Mouse (Mus musculus) gastrocnemius, postnatal 10 days (tissue): ENCODE data around the gene Kars. TPM values are rescaled to one million over a fixed set of nuclear protein-coding genes. Genes with fewer than 3 reads are reported as not detected.

ENCODE experiments used
- DNase-seq: peaks from one replicate; pipeline ENCODE4 v3.0.0; 2021; ENCODE audit warnings: mixed read lengths
- long read RNA-seq, 2 experiments: library from polyadenylated mRNA; stranded (forward); transcript quantifications; one replicate each; pipeline ENCODE4 v2.0.0; 2021
- total RNA-seq, 2 experiments: library from RNA; stranded (reverse); gene quantifications; 2 replicates each; pipeline ENCODE4 v1.2.3; 2021

The Kars gene
- 100 to 1,000 TPM; 114 to 119 TPM for total RNA-seq
- long read RNA-seq, experiment 1, transcript Kars-201 (14 exons, 2,008 nt): major isoform, 81 of 133 reads
- long read RNA-seq, experiment 1, transcript Kars-202 (15 exons, 2,131 nt): minor isoform, 30 of 133 reads
- long read RNA-seq, experiment 1, transcript Kars-203 (16 exons, 2,189 nt): minor isoform, 7 of 133 reads
- long read RNA-seq, experiment 1, partial matches to known transcripts: 14 of 133 reads
- long read RNA-seq, experiment 1, other reads (novel, unspliced or antisense): 1 of 133 reads
- long read RNA-seq, experiment 2, transcript Kars-201 (14 exons, 2,008 nt): major isoform, 81 of 126 reads
- long read RNA-seq, experiment 2, transcript Kars-202 (15 exons, 2,131 nt): minor isoform, 31 of 126 reads
- long read RNA-seq, experiment 2, partial matches to known transcripts: 12 of 126 reads
- long read RNA-seq, experiment 2, other reads (novel, unspliced or antisense): 1 of 126 reads

GRCm38 (mm10) chr8:112010997-112011815 is at the start of gene Kars, which contains the start of gene Terf2ip:
Gene Kars, minus strand, starts transcription at chr8:112011323.
Gene Terf2ip, plus strand, starts transcription at chr8:112011398.
- peak; percentile 93 for DNase-seq

- no peak for DNase-seq
Measured at GRCm38 (mm10) chr8:112054456-112054855, 43.3 kb upstream of the Kars start.

GRCm38 (mm10) chr8:112051537-112051936 is 40.4 kb upstream of the Kars start:
- DNase-seq: no peak

GRCm38 (mm10) chr8:112049984-112050383 is 38.9 kb upstream of the Kars start:
- DNase-seq: no peak

GRCm38 (mm10) chr8:112048293-112048692 is 37.2 kb upstream of the Kars start:
- DNase-seq: no peak

GRCm38 (mm10) chr8:112045896-112046295 is 34.8 kb upstream of the Kars start:
- DNase-seq: peak; percentile 77

GRCm38 (mm10) chr8:112045182-112045581 is 34.1 kb upstream of the Kars start:
- no peak for DNase-seq

GRCm38 (mm10) chr8:112037521-112037920 is 26.4 kb upstream of the Kars start:
- DNase-seq: no peak

GRCm38 (mm10) chr8:112034603-112035002 is 23.5 kb upstream of the Kars start:
- DNase-seq: no peak

GRCm38 (mm10) chr8:112033071-112033470 is 21.9 kb upstream of the Kars start:
- DNase-seq: no peak

GRCm38 (mm10) chr8:112030663-112031062 is 19.5 kb upstream of the Kars start:
- DNase-seq: no peak

GRCm38 (mm10) chr8:112029455-112029854 is 18.3 kb upstream of the Kars start:
- DNase-seq: no peak

- no peak for DNase-seq
Measured at GRCm38 (mm10) chr8:112014936-112015335, 3.8 kb upstream of the Kars start, which contains the start of gene Gm6793. Gene Gm6793, minus strand, starts transcription at chr8:112015036.

GRCm38 (mm10) chr8:112011816-112012242 is 706 bp upstream of the Kars start:
- peak; percentile 41 for DNase-seq

GRCm38 (mm10) chr8:112009558-112009957 is 1.6 kb downstream of the Kars start:
- no peak for DNase-seq

- no peak for DNase-seq
Measured at GRCm38 (mm10) chr8:112007669-112008068, 3.5 kb downstream of the Kars start.

- no peak for DNase-seq
Measured at GRCm38 (mm10) chr8:112005601-112006000, 5.5 kb downstream of the Kars start.

GRCm38 (mm10) chr8:112004754-112005153 is 6.4 kb downstream of the Kars start:
- DNase-seq: no peak

GRCm38 (mm10) chr8:111992703-111993039 is 18.5 kb downstream of the Kars start:
- DNase-seq: no peak

- peak; percentile 79 for DNase-seq
Measured at GRCm38 (mm10) chr8:111992013-111992702, 19.0 kb downstream of the Kars start, which contains the start of gene Adat1. Gene Adat1, minus strand, starts transcription at chr8:111992302.

- DNase-seq: no peak
Measured at GRCm38 (mm10) chr8:111991278-111991677, 19.8 kb downstream of the Kars start.

GRCm38 (mm10) chr8:111989911-111990310 is 21.2 kb downstream of the Kars start:
- peak; percentile 84 for DNase-seq
